Mouse (Mus musculus) lung, postnatal 0 days (tissue): Measurements from ENCODE around the gene Guca2b.

Source experiments
- CTCF ChIP-seq: IDR thresholded peaks from 2 replicates; pipeline ENCODE4 v1.5.1; 2016; ENCODE audit warnings: antibody characterized with exemption, mild to moderate bottlenecking
- EP300 ChIP-seq: IDR thresholded peaks from 2 replicates; pipeline ENCODE4 v1.6.1; 2016; ENCODE audit warnings: antibody characterized with exemption, mild to moderate bottlenecking, control low read depth

DNA sequence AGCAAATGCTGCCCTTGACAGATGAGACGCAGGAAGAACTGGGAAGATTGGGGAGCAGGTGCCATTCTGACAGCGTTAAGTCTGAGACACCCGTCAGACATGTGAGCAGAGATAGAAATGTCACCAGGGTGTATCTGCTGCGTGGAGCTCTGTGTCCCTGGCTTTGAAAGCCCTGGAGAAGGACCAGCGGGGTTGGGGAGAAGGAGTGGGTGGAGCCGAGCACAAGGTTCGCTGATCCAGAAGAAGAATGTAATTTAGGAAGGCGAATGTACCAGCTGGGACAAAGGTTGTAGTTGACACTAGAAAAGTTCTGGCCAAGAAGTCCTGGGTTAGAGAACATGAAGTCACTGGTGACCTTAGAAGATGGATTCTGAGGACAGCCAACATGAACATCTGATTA is 7.4 kb upstream of the Guca2b start:
- TF ChIP-seq CTCF (no peak), EP300 (no peak)
